Mouse (Mus musculus) kidney, postnatal 0 days (tissue): Measurements from ENCODE around the gene Rapgef4. TPM values are rescaled to one million over a fixed set of nuclear protein-coding genes. Genes with fewer than 3 reads are reported as not detected.

Source experiments
- ATAC-seq: fragments of 200-750 bp; cut with Nextera tagmentation; replicated peaks from 2 replicates; pipeline ENCODE4 v1.8.0; 2017; ENCODE audit warnings: low read depth, moderate number of reproducible peaks, moderate TSS enrichment, moderate library complexity; ENCODE audit not compliant: low FRiP score
- DNase-seq: peaks from one replicate; pipeline ENCODE4 v3.0.0-alpha.2; 2016; ENCODE audit warnings: low spot score
- H3K27ac ChIP-seq: fragments of 300-500 bp; sonication (generic); 2 replicates; pipeline ENCODE4 v1.5.1; 2014; ENCODE audit warnings: mild to moderate bottlenecking
- H3K27me3 ChIP-seq: fragments of 300-500 bp; sonication (generic); 2 replicates; pipeline ENCODE4 v1.6.1; 2014; ENCODE audit warnings: low read length, mixed read lengths; ENCODE audit not compliant: insufficient read depth
- H3K36me3 ChIP-seq: fragments of 300-500 bp; sonication (generic); 2 replicates; pipeline ENCODE4 v1.6.1; 2014; ENCODE audit warnings: low read length, mixed read lengths; ENCODE audit not compliant: insufficient read depth
- H3K4me1 ChIP-seq: fragments of 300-500 bp; sonication (generic); replicated peaks from 2 replicates; pipeline ENCODE4 v1.6.1; 2014; ENCODE audit warnings: antibody characterized with exemption, low read length, mixed read lengths; ENCODE audit not compliant: insufficient read depth
- H3K4me2 ChIP-seq: fragments of 300-500 bp; sonication (generic); 2 replicates; pipeline ENCODE4 v1.6.1; 2014; ENCODE audit warnings: mild to moderate bottlenecking, low read length, moderate library complexity, mixed read lengths
- H3K4me3 ChIP-seq: fragments of 300-500 bp; sonication (generic); replicated peaks from 2 replicates; pipeline ENCODE4 v1.5.1; 2014; ENCODE audit warnings: low read depth, low read length
- H3K9ac ChIP-seq: fragments of 300-500 bp; sonication (generic); 2 replicates; pipeline ENCODE4 v1.6.1; 2014; ENCODE audit warnings: low read depth, low read length
- H3K9me3 ChIP-seq: fragments of 300-500 bp; sonication (generic); replicated peaks from 2 replicates; pipeline ENCODE4 v1.6.1; 2016; ENCODE audit warnings: low read length, inconsistent platforms, mixed read lengths
- CTCF ChIP-seq: IDR thresholded peaks from 2 replicates; pipeline ENCODE4 v1.5.1; 2016; ENCODE audit warnings: antibody characterized with exemption, low read depth, mild to moderate bottlenecking, moderate library complexity
- WGBS: fragments of 180-500 bp; shearing (Covaris S2); extraction: QIAGEN DNeasy Blood & Tissue Kit; methylation state at CpG from one replicate; pipeline ENCODE4 v1.1.7; 2014; 5-methylcytosine and 5-hydroxymethylcytosine counted together
- polyA plus RNA-seq: library from polyadenylated mRNA; unstranded; fragments of >200 nt; fragmentation: Nextera tagmentation; extraction: Ambion mirVana; gene quantifications from 2 replicates; pipeline ENCODE4 v1.2.1, GENCODE M21; 2015

Gene Rapgef4
- polyA plus RNA-seq, 1 experiment from 2014 or later, result 4.6 TPM

- no peak overlapping the region for H3K27ac ChIP-seq
- ATAC-seq (no peak), DNase-seq (no peak)
- H3K9me3 ChIP-seq, result no peaks in the 10 kb centered on the region
- H3K9ac ChIP-seq, result no peak overlapping the region
- 76% methylated on average over 4 of the region's 4 CpGs for WGBS
- no peak overlapping the region for H3K4me2 ChIP-seq
- no peak for TF ChIP-seq CTCF
- no peaks in the 10 kb centered on the region for H3K4me1 ChIP-seq
- no peaks in the 10 kb centered on the region for H3K36me3 ChIP-seq
- no peaks in the 10 kb centered on the region for H3K27me3 ChIP-seq
- H3K4me3 ChIP-seq, result no peak overlapping the region
Measured at GRCm38 (mm10) chr2:72287142-72287541, 306.1 kb downstream of the Rapgef4 start.

- ATAC-seq (no peak), DNase-seq (no peak)
- no peaks in the 10 kb centered on the region for H3K27me3 ChIP-seq
- H3K4me1 ChIP-seq, result no peaks in the 10 kb centered on the region
- H3K9me3 ChIP-seq, result no peaks in the 10 kb centered on the region
- no peak for TF ChIP-seq CTCF
- WGBS, result 82% methylated on average over 11 of the region's 11 CpGs
- no peak overlapping the region for H3K4me2 ChIP-seq
- no peak overlapping the region for H3K9ac ChIP-seq
- H3K27ac ChIP-seq, result no peak overlapping the region
- H3K4me3 ChIP-seq, result no peak overlapping the region
- H3K36me3 ChIP-seq, result no peaks in the 10 kb centered on the region
Measured at GRCm38 (mm10) chr2:72288932-72289534, 308.0 kb downstream of the Rapgef4 start.

GRCm38 (mm10) chr2:72291103-72291502 is 310.1 kb downstream of the Rapgef4 start:
- no peak for TF ChIP-seq CTCF
- ATAC-seq (no peak), DNase-seq (no peak)
- no peak overlapping the region for H3K4me3 ChIP-seq
- 81% methylated on average over 1 of the region's 1 CpGs for WGBS
- H3K9me3 ChIP-seq, result no peaks in the 10 kb centered on the region
- H3K4me2 ChIP-seq, result no peak overlapping the region
- H3K27me3 ChIP-seq, result no peaks in the 10 kb centered on the region
- no peak overlapping the region for H3K9ac ChIP-seq
- H3K4me1 ChIP-seq, result no peaks in the 10 kb centered on the region
- H3K36me3 ChIP-seq, result no peaks in the 10 kb centered on the region
- H3K27ac ChIP-seq, result no peak overlapping the region

DNA sequence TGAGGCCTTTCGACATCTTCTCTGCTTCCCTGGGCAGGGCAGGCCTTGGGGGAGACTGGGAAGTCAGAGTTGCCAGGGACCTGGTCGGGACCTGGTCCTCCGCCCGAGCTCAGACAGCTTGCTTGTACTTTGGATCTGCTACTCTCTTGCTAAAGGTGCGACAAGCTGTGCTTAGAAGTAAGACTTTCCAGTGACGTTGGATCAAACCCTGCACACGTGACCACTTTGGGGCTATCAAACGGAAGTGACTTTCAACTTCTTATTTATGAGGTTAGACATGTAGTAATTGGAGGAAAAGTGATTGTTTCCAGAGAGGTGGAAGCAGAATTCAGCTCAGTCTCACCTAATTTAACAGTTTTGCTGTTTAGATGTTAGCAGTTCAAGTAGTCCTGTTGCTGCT is 311.5 kb downstream of the Rapgef4 start:
- H3K27ac ChIP-seq, result no peak overlapping the region
- no peaks in the 10 kb centered on the region for H3K9me3 ChIP-seq
- 82% methylated on average over 8 of the region's 8 CpGs for WGBS
- H3K27me3 ChIP-seq, result no peaks in the 10 kb centered on the region
- no peak for TF ChIP-seq CTCF
- ATAC-seq (no peak), DNase-seq (no peak)
- H3K4me1 ChIP-seq, result 0 out of 2 replicates have a peak, but pooled peaks cover 3% of the 10 kb centered on the region
- H3K4me2 ChIP-seq, result no peak overlapping the region
- no peaks in the 10 kb centered on the region for H3K36me3 ChIP-seq
- H3K9ac ChIP-seq, result no peak overlapping the region
- no peak overlapping the region for H3K4me3 ChIP-seq

- H3K27me3 ChIP-seq, result no peaks in the 10 kb centered on the region
- no peak overlapping the region for H3K9ac ChIP-seq
- WGBS, result 89% methylated on average over 6 of the region's 6 CpGs
- no peaks in the 10 kb centered on the region for H3K36me3 ChIP-seq
- H3K4me1 ChIP-seq, result peaks cover 6% of the 10 kb centered on the region; the same call in 1 of the 2 replicates
- DNase-seq (no peak), ATAC-seq (no peak)
- H3K4me2 ChIP-seq, result no peak overlapping the region
- no peak overlapping the region for H3K4me3 ChIP-seq
- H3K27ac ChIP-seq, result no peak overlapping the region
- no peak for TF ChIP-seq CTCF
- no peaks in the 10 kb centered on the region for H3K9me3 ChIP-seq
Measured at GRCm38 (mm10) chr2:72294994-72295393, 314.0 kb downstream of the Rapgef4 start.

GRCm38 (mm10) chr2:72296984-72297715 is 316.1 kb downstream of the Rapgef4 start:
- H3K36me3 ChIP-seq, result no peaks in the 10 kb centered on the region
- ATAC-seq (no peak), DNase-seq (no peak)
- no peak for TF ChIP-seq CTCF
- peaks cover 6% of the 10 kb centered on the region; the same call in 1 of the 2 replicates for H3K4me1 ChIP-seq
- 0 out of 2 replicates have a peak overlapping the region, but pooled peaks have one; percentile 25 for H3K9ac ChIP-seq
- peak overlapping the region; percentile 21; the same call in 1 of the 2 replicates for H3K4me2 ChIP-seq
- H3K27ac ChIP-seq, result peak overlapping the region; percentile 34; the same call in 1 of the 2 replicates
- H3K9me3 ChIP-seq, result no peaks in the 10 kb centered on the region
- no peak overlapping the region for H3K4me3 ChIP-seq
- H3K27me3 ChIP-seq, result no peaks in the 10 kb centered on the region
- WGBS, result 68% methylated on average over 10 of the region's 10 CpGs
